Mouse (Mus musculus) hindbrain, postnatal 0 days (tissue): ENCODE results near the gene Midn. TPM values are rescaled to one million over a fixed set of nuclear protein-coding genes. Genes with fewer than 3 reads are reported as not detected.

ENCODE experiments used
- ATAC-seq: fragments of 200-750 bp; cut with Nextera tagmentation; 2 replicates; pipeline ENCODE4 v1.8.0; 2017; ENCODE audit warnings: mild to moderate bottlenecking, moderate TSS enrichment, moderate library complexity
- DNase-seq: peaks from one replicate; pipeline ENCODE4 v3.0.0-alpha.2; 2015; ENCODE audit warnings: low spot score
- H3K27ac ChIP-seq: fragments of 300-500 bp; sonication (generic); 2 replicates; pipeline ENCODE4 v1.5.1; 2014; ENCODE audit warnings: mild to moderate bottlenecking
- H3K27me3 ChIP-seq: fragments of 300-500 bp; sonication (generic); 2 replicates; pipeline ENCODE4 v1.6.1; 2014; ENCODE audit warnings: low read length, mixed read lengths; ENCODE audit not compliant: insufficient read depth
- H3K36me3 ChIP-seq: fragments of 300-500 bp; sonication (generic); 2 replicates; pipeline ENCODE4 v1.6.1; 2014; ENCODE audit warnings: low read length, mixed read lengths; ENCODE audit not compliant: insufficient read depth
- H3K4me1 ChIP-seq: fragments of 300-500 bp; sonication (generic); 2 replicates; pipeline ENCODE4 v1.6.1; 2014; ENCODE audit warnings: antibody characterized with exemption, low read length, mixed read lengths; ENCODE audit not compliant: insufficient read depth
- H3K4me2 ChIP-seq: fragments of 300-500 bp; sonication (generic); 2 replicates; pipeline ENCODE4 v1.6.1; 2014; ENCODE audit warnings: low read depth, mild to moderate bottlenecking, low read length, moderate library complexity, mixed read lengths
- H3K4me3 ChIP-seq: fragments of 300-500 bp; sonication (generic); 2 replicates; pipeline ENCODE4 v1.5.1; 2014; ENCODE audit warnings: low read length
- H3K9ac ChIP-seq: fragments of 300-500 bp; sonication (generic); replicated peaks from 2 replicates; pipeline ENCODE4 v1.6.1; 2014; ENCODE audit warnings: mild to moderate bottlenecking, low read length, moderate library complexity, mixed read lengths
- H3K9me3 ChIP-seq: fragments of 300-500 bp; sonication (generic); 2 replicates; pipeline ENCODE4 v1.6.1; 2016; ENCODE audit warnings: low read length, mixed read lengths
- CTCF ChIP-seq: IDR thresholded peaks from 2 replicates; pipeline ENCODE4 v1.5.1; 2016; ENCODE audit warnings: antibody characterized with exemption, control low read depth, low read depth
- WGBS: fragments of 180-500 bp; shearing (Covaris S2); extraction: QIAGEN DNeasy Blood & Tissue Kit; methylation state at CpG from one replicate; pipeline ENCODE4 v1.1.7; 2014; 5-methylcytosine and 5-hydroxymethylcytosine counted together
- polyA plus RNA-seq: library from polyadenylated mRNA; unstranded; fragments of >200 nt; fragmentation: Nextera tagmentation; extraction: Ambion mirVana; gene quantifications from 2 replicates; pipeline ENCODE4 v1.2.1, GENCODE M21; 2015
- total RNA-seq: library from RNA; depleted of rRNA; stranded (reverse); fragments of >200 nt; gene quantifications from 2 replicates; pipeline ENCODE4 v1.2.3, GENCODE M21; 2014

Gene Midn
- total and polyA plus RNA-seq, 2 experiments from 2014 or later = 14.7 to 172 TPM

DNA sequence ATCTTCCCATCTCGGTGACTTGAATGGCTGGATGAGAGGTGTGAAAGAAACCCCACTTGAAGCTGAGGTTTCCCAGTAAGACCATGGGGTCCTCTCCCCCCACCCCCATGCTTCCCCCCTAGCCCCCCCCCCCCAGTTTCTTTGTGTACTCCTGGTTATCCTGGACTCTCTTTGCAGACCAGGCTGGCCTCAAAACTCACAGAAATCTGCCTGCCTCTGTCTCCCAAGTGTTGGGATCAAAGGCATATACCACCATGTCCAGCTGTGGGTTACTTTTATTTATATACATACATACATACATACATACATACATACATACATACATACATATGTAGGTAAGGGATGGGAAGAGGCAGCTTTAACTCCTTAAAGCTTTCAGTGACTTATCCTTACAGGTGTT lies 21.0 kb downstream of the Midn start:
- H3K27me3 ChIP-seq = no peaks in the 10 kb centered on the region
- DNase-seq = no peak
- no peak for TF ChIP-seq CTCF
- peak overlapping the region; percentile 91; the same call in 1 of the 2 replicates for H3K4me3 ChIP-seq
- peak overlapping the region; percentile 64 for H3K4me2 ChIP-seq
- no peaks in the 10 kb centered on the region for H3K9me3 ChIP-seq
- peaks cover 17% of the 10 kb centered on the region for H3K4me1 ChIP-seq
- H3K9ac ChIP-seq = peak overlapping the region; percentile 99
- WGBS = 78% methylated on average over 1 of the region's 1 CpGs
- peaks cover 20% of the 10 kb centered on the region; the same call in 1 of the 2 replicates for H3K36me3 ChIP-seq
- ATAC-seq = no peak
- peak overlapping the region; percentile 100; the same call in 1 of the 2 replicates for H3K27ac ChIP-seq

GRCm38 (mm10) chr10:80169651-80170050 lies 21.6 kb downstream of the Midn start:
- ATAC-seq = no peak
- Histone ChIP-seq H3K9me3 (no peaks in the 10 kb centered on the region), H3K27ac (no peak overlapping the region), H3K36me3 (peaks cover 20% of the 10 kb centered on the region; the same call in 1 of the 2 replicates), H3K4me2 (no peak overlapping the region), H3K4me1 (peaks cover 17% of the 10 kb centered on the region), H3K27me3 (no peaks in the 10 kb centered on the region), H3K9ac (no peak overlapping the region), H3K4me3 (no peak overlapping the region)
- no peak for DNase-seq
- TF ChIP-seq CTCF = no peak
- WGBS = 93% methylated on average over 7 of the region's 7 CpGs

DNA sequence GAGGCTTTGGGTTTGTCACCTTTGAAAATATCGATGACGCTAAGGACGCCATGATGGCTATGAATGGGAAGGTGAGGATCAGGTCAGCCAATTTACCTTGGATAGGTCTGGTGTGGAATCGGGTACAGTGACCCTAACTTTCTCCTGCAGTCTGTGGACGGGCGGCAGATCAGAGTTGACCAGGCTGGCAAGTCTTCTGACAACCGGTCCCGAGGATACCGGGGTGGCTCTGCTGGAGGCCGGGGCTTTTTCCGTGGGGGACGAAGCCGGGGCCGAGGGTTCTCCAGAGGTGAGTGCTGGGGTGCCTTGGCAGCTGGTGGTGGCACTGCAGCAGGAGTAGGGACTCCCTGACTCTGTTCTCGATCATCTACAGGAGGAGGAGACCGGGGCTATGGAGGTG lies 22.0 kb downstream of the Midn start:
- DNase-seq (no peak), ATAC-seq (no peak)
- no peak for TF ChIP-seq CTCF
- WGBS = 95% methylated on average over 16 of the region's 16 CpGs
- no peak overlapping the region for H3K27ac ChIP-seq
- H3K9me3 ChIP-seq = no peaks in the 10 kb centered on the region
- H3K4me1 ChIP-seq = peaks cover 17% of the 10 kb centered on the region
- H3K27me3 ChIP-seq = no peaks in the 10 kb centered on the region
- peaks cover 20% of the 10 kb centered on the region; the same call in 1 of the 2 replicates for H3K36me3 ChIP-seq
- H3K9ac ChIP-seq = no peak overlapping the region
- no peak overlapping the region for H3K4me3 ChIP-seq
- H3K4me2 ChIP-seq = no peak overlapping the region

GRCm38 (mm10) chr10:80170601-80171021 lies 22.5 kb downstream of the Midn start:
- Histone ChIP-seq H3K9ac (no peak overlapping the region), H3K4me3 (no peak overlapping the region), H3K4me1 (peaks cover 11% of the 10 kb centered on the region), H3K36me3 (peaks cover 20% of the 10 kb centered on the region; the same call in 1 of the 2 replicates), H3K27me3 (no peaks in the 10 kb centered on the region), H3K4me2 (no peak overlapping the region), H3K9me3 (no peaks in the 10 kb centered on the region), H3K27ac (no peak overlapping the region)
- DNase-seq (no peak), ATAC-seq (no peak)
- WGBS = 95% methylated on average over 19 of the region's 19 CpGs
- no peak for TF ChIP-seq CTCF

DNA sequence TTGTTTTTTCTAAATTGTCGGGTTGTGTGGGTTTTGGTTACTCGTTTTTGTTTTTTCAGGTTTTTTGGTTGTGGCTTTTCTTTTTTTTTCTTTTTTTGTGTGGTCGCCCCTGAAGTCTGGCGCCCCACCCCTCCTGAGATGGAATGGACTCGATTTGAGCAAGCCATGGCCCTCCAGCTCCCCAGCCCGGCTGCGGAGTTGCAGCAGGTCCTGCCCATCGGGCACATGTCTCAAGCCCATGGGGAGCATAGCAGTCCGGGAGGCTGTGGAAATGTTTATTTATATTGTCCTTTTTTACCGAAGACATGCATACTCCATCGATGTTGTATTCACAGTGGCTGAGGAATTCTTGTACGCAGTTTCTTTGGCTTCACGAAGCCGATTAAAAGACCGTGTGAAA lies 23.2 kb downstream of the Midn start:
- no peak for ATAC-seq
- Histone ChIP-seq H3K9me3 (no peaks in the 10 kb centered on the region), H3K27me3 (no peaks in the 10 kb centered on the region), H3K4me1 (peaks cover 9% of the 10 kb centered on the region), H3K36me3 (peaks cover 20% of the 10 kb centered on the region; the same call in 1 of the 2 replicates), H3K4me2 (no peak overlapping the region), H3K9ac (no peak overlapping the region), H3K27ac (no peak overlapping the region), H3K4me3 (no peak overlapping the region)
- WGBS = 87% methylated on average over 15 of the region's 15 CpGs
- no peak for DNase-seq
- TF ChIP-seq CTCF = no peak

DNA sequence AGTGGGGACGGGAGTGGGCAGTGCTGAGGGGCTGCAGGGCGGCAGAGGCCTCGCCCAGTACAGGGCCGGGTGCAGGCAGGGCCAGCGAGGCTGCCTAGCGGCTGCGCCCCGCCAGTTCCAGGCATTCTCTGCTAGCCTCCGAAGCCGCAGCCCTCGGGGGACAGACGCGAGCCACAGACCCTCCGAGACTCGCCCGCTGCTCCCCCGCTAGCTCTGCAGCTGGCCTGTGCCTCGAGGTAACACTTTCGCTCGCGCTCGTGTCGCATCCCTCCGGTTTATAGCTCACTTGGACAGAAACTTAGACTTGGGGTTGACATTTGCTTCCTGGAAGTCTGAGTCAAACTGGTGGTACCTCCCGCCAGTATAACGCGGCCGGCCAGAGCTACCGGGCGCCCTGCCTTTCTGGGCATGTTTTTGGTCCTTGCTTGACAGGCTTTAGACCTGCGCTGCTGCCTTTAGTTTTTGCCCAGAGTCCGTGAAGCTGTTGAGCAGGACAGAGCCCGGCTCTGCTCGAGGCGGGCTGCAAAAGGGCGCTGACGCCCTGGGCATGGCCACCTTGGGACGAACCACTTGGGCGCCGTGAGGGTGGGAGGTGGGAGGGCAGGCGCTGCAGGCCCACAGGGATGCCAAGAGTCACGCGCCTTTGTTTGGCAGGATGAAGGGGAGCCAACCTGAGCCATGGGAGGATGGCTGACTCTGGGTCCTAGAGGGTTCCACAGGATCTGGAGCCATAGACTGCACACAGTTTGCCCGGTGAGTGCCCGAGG lies 23.9 kb downstream of the Midn start:
- Histone ChIP-seq H3K4me1 (peaks cover 4% of the 10 kb centered on the region), H3K27me3 (no peaks in the 10 kb centered on the region), H3K36me3 (peaks cover 20% of the 10 kb centered on the region; the same call in 1 of the 2 replicates), H3K4me2 (no peak overlapping the region), H3K9ac (peak overlapping the region; percentile 43; the same call in 1 of the 2 replicates), H3K9me3 (no peaks in the 10 kb centered on the region), H3K4me3 (no peak overlapping the region), H3K27ac (peak overlapping the region; percentile 81)
- no peak for TF ChIP-seq CTCF
- DNase-seq (no peak), ATAC-seq (no peak)
- 77% methylated on average over 44 of the region's 45 CpGs for WGBS
